Mouse (Mus musculus): Measurements from ENCODE around the gene Plekhb2. TPM values are rescaled to one million over a fixed set of nuclear protein-coding genes. Genes with fewer than 3 reads are reported as not detected.

The Plekhb2 gene
- polyA plus RNA-seq, 1 experiment from 2014 or later = 18.3 TPM

DNA sequence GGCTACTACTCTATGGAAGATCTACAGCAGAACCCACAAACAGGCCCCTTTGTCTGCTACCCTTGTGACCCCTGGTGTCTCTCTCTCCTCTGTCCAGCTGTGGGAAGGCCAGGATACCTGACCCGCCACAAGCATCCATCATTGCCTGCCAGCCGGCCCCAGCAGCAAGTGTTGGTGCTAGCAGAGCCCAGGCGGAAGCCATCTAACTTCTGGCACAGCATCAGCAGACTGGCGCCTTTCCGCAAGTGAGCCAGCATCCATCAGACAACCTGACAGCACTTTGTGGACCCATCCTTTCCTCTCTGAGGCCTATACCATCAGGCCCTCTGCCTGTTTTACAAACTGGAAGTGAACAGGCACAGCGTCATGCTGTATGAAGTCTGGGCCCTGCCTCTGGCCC is 38.2 kb upstream of the Plekhb2 start:
- no peaks in the 10 kb centered on the region for H3K4me1 ChIP-seq (ENCODE audit: control insufficient read depth, insufficient read depth, low read length)
- H3K4me3 ChIP-seq (ENCODE audit: low read depth, low read length) = no peak overlapping the region
- DNase-seq (ENCODE audit: low spot score) (no peak), ATAC-seq (ENCODE audit: low read depth) (no peak)
- peaks cover 91% of the 10 kb centered on the region for H3K36me3 ChIP-seq (ENCODE audit: control insufficient read depth, insufficient read depth, low read length)
- H3K27ac ChIP-seq (replicated peaks; ENCODE audit: low read depth, low read length) = no peak overlapping the region
- H3K27me3 ChIP-seq (replicated peaks; ENCODE audit: control insufficient read depth, insufficient read depth, low read length) = no peaks in the 10 kb centered on the region
- WGBS = 80% methylated on average over 5 of the region's 6 CpGs
- no peak overlapping the region for H3K4me2 ChIP-seq (ENCODE audit: low read depth, low read length)
- H3K9ac ChIP-seq (ENCODE audit: low read depth, low read length) = no peak overlapping the region
- no peaks in the 10 kb centered on the region for H3K9me3 ChIP-seq (ENCODE audit: control insufficient read depth, low read length)

DNA sequence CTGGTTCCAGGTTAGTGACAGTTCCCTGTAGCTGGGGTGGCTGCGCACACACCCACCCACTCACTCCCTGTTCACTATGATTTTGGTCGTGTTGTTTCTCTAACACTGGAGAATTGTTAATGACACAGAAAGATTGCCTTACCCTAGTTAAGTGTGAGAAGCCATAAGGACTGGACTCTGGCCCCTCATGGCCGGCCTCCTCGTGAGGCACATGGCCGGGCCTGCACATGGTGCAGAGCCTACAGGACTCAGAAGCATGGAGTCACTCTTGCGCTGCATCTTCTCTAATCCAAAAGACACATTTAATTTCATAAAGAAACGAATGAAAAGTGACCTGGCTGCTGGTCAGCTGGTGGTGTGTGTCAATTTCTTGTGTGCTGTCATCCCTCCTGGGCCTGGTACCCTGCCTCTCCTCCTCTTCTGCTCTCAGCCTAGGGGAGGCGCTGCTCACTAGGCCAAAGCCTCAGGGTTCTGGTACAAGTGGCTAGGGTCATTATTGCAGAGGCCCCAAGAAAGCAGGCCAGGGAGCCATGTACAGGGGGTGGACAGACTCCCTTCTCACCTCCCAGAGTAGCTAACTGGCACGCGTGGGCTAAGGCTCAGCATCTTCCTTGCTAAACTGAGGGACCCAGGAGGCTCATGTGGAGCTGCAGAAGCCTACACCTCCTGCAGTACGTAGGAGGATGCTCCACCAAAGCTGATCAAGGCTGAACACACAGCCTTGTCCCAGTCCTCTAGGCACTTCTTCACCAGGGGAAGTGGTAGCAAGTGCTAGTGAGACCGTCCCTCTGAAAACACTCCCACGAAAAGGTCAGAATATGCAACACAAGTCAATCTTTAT is 37.1 kb upstream of the Plekhb2 start:
- Histone ChIP-seq H3K36me3 (ENCODE audit: control insufficient read depth, insufficient read depth, low read length) (peaks cover 92% of the 10 kb centered on the region), H3K9ac (ENCODE audit: low read depth, low read length) (no peak overlapping the region), H3K9me3 (ENCODE audit: control insufficient read depth, low read length) (no peaks in the 10 kb centered on the region), H3K4me1 (ENCODE audit: control insufficient read depth, insufficient read depth, low read length) (no peaks in the 10 kb centered on the region), H3K27ac (replicated peaks; ENCODE audit: low read depth, low read length) (no peak overlapping the region), H3K4me2 (ENCODE audit: low read depth, low read length) (no peak overlapping the region), H3K27me3 (replicated peaks; ENCODE audit: control insufficient read depth, insufficient read depth, low read length) (no peaks in the 10 kb centered on the region), H3K4me3 (ENCODE audit: low read depth, low read length) (no peak overlapping the region)
- 91% methylated on average over 13 of the region's 13 CpGs for WGBS
- no peak for ATAC-seq (ENCODE audit: low read depth)
- DNase-seq (ENCODE audit: low spot score) = no peak

DNA sequence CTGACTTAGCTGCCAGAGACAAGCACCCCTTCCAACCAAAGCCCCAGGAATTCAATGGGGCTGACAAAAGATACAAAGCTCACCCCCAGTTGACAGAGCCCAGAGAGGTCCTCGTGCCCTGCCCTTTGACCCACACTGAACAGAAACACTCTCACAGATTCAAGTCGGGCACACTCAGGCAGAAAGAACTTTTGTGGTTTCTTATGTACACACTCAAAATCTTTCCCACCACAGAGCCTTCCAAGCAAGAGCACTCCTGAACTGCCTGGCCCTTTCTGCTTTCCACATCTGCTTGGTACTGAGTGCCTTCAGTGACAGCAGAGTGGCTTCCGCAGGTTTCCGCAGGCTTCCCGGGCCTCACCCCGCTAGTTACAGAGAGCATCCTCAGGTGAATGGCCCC is 33.9 kb upstream of the Plekhb2 start:
- Histone ChIP-seq H3K4me3 (ENCODE audit: low read depth, low read length) (no peak overlapping the region), H3K9me3 (ENCODE audit: control insufficient read depth, low read length) (no peaks in the 10 kb centered on the region), H3K27me3 (replicated peaks; ENCODE audit: control insufficient read depth, insufficient read depth, low read length) (no peaks in the 10 kb centered on the region), H3K9ac (ENCODE audit: low read depth, low read length) (no peak overlapping the region), H3K4me2 (ENCODE audit: low read depth, low read length) (no peak overlapping the region), H3K27ac (replicated peaks; ENCODE audit: low read depth, low read length) (no peak overlapping the region), H3K36me3 (ENCODE audit: control insufficient read depth, insufficient read depth, low read length) (peaks cover 98% of the 10 kb centered on the region), H3K4me1 (ENCODE audit: control insufficient read depth, insufficient read depth, low read length) (no peaks in the 10 kb centered on the region)
- ATAC-seq (ENCODE audit: low read depth) = no peak
- 86% methylated on average over 6 of the region's 6 CpGs for WGBS
- DNase-seq (ENCODE audit: low spot score) = no peak

DNA sequence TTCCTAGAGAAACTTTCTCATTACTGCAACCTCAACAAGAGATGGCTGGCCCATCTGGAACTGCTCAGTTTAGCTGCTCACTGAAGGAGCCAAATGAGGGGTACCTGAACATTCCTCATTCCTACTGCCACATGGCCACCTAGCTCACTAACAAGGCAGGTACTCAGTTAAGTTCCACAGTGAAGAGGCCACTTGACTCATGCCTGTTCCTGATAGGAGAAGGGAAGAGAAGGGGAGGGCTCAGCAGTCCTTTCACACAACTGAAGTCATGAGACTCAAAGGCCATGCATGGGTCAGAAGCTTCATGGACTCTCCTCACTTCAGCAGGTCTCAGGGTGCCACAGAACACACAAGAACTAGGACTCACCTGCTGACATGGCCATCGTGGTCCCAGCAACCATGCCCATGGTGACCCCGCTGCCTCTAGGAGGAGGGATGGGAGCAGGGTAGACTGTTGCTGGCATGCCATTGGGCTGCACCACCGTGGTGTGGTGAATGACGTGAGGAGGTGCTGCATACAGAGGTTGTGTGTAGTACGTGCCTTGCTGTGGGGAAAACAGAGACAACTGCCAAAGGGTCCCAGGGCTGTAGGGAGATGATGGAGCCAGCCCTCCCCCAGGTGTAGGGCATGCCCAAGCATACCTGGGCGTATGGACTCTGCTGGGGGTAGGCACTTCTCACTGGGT is 30.4 kb upstream of the Plekhb2 start:
- 93% methylated on average over 6 of the region's 6 CpGs for WGBS
- H3K4me2 ChIP-seq (ENCODE audit: low read depth, low read length) = no peak overlapping the region
- no peak overlapping the region for H3K27ac ChIP-seq (replicated peaks; ENCODE audit: low read depth, low read length)
- H3K4me1 ChIP-seq (ENCODE audit: control insufficient read depth, insufficient read depth, low read length) = no peaks in the 10 kb centered on the region
- no peak overlapping the region for H3K9ac ChIP-seq (ENCODE audit: low read depth, low read length)
- no peak for DNase-seq (ENCODE audit: low spot score)
- H3K27me3 ChIP-seq (replicated peaks; ENCODE audit: control insufficient read depth, insufficient read depth, low read length) = no peaks in the 10 kb centered on the region
- no peaks in the 10 kb centered on the region for H3K9me3 ChIP-seq (ENCODE audit: control insufficient read depth, low read length)
- peaks cover 94% of the 10 kb centered on the region for H3K36me3 ChIP-seq (ENCODE audit: control insufficient read depth, insufficient read depth, low read length)
- no peak overlapping the region for H3K4me3 ChIP-seq (ENCODE audit: low read depth, low read length)
- no peak for ATAC-seq (ENCODE audit: low read depth)

DNA sequence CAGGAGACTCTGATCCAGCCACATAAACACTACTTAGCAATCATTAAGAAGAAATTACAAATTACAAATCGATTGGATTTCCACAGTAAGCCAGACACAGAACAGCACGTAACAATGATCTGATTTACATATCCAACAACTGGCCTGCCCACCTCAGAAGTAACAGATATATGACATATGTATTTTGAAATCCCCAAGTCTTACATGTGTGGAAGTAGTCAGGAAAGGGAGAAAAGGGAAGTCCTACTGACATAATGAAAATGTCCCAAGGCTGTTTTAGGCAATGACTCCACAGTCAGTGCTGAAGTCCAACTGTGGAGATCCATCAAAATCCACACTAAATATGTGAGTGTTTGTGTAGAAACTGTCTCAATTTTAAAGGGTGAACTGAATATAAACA is 28.4 kb upstream of the Plekhb2 start:
- 92% methylated on average over 2 of the region's 2 CpGs for WGBS

DNA sequence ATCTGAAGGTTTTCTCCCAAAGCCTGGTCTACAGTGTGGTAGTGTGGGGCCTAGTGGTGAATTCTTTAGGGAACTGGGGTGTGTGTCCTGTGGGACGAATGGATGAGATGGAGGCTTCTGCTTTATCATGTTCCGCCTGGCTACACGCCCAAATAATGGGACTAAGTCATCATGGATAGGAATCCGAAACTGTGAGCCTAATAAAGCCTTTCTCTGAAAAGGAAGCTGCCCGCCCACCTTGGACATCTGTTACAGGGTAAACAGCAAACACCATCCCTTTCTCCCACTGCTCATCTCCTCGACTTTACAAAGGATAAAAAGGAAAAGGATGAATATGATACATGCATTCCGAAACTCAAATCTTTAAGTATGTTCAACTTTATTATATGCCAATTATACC is 27.8 kb upstream of the Plekhb2 start:
- H3K9ac ChIP-seq (ENCODE audit: low read depth, low read length) = no peak overlapping the region
- no peaks in the 10 kb centered on the region for H3K27me3 ChIP-seq (replicated peaks; ENCODE audit: control insufficient read depth, insufficient read depth, low read length)
- 93% methylated on average over 7 of the region's 7 CpGs for WGBS
- DNase-seq (ENCODE audit: low spot score) (no peak), ATAC-seq (ENCODE audit: low read depth) (no peak)
- no peak overlapping the region for H3K4me3 ChIP-seq (ENCODE audit: low read depth, low read length)
- no peaks in the 10 kb centered on the region for H3K9me3 ChIP-seq (ENCODE audit: control insufficient read depth, low read length)
- no peak overlapping the region for H3K4me2 ChIP-seq (ENCODE audit: low read depth, low read length)
- no peaks in the 10 kb centered on the region for H3K4me1 ChIP-seq (ENCODE audit: control insufficient read depth, insufficient read depth, low read length)
- H3K27ac ChIP-seq (replicated peaks; ENCODE audit: low read depth, low read length) = no peak overlapping the region
- peaks cover 82% of the 10 kb centered on the region for H3K36me3 ChIP-seq (ENCODE audit: control insufficient read depth, insufficient read depth, low read length)

More for the DNA sequence above, 28.4 kb upstream of the Plekhb2 start:
- Histone ChIP-seq H3K36me3 (ENCODE audit: control insufficient read depth, insufficient read depth, low read length) (peaks cover 88% of the 10 kb centered on the region), H3K4me3 (ENCODE audit: low read depth, low read length) (no peak overlapping the region), H3K27ac (replicated peaks; ENCODE audit: low read depth, low read length) (no peak overlapping the region), H3K27me3 (replicated peaks; ENCODE audit: control insufficient read depth, insufficient read depth, low read length) (no peaks in the 10 kb centered on the region), H3K4me2 (ENCODE audit: low read depth, low read length) (no peak overlapping the region), H3K4me1 (ENCODE audit: control insufficient read depth, insufficient read depth, low read length) (no peaks in the 10 kb centered on the region), H3K9ac (ENCODE audit: low read depth, low read length) (no peak overlapping the region), H3K9me3 (ENCODE audit: control insufficient read depth, low read length) (no peaks in the 10 kb centered on the region)
- ATAC-seq (ENCODE audit: low read depth) (no peak), DNase-seq (ENCODE audit: low spot score) (no peak)

DNA sequence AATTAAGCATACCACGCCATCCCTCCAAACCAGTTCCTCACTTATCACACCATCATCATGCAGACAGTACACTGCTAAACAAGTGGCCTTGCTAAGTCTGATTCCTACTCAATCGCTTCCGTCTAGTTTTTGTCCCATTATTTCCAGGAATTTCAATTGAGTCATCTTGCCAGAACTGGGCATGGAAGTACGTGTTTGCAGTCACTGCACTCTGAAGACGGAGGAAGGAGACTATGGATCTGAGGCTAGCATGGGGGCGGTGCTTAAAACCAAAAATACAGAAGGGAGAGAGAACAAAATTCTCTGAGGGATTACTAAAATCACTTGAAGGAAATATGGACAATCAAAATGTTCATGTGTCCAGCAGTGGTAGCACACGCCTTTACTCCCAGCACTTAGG is 27.0 kb upstream of the Plekhb2 start:
- Histone ChIP-seq H3K36me3 (ENCODE audit: control insufficient read depth, insufficient read depth, low read length) (peaks cover 79% of the 10 kb centered on the region), H3K27ac (replicated peaks; ENCODE audit: low read depth, low read length) (no peak overlapping the region), H3K4me3 (ENCODE audit: low read depth, low read length) (no peak overlapping the region), H3K9ac (ENCODE audit: low read depth, low read length) (no peak overlapping the region), H3K4me1 (ENCODE audit: control insufficient read depth, insufficient read depth, low read length) (no peaks in the 10 kb centered on the region), H3K4me2 (ENCODE audit: low read depth, low read length) (no peak overlapping the region), H3K9me3 (ENCODE audit: control insufficient read depth, low read length) (no peaks in the 10 kb centered on the region), H3K27me3 (replicated peaks; ENCODE audit: control insufficient read depth, insufficient read depth, low read length) (no peaks in the 10 kb centered on the region)
- DNase-seq (ENCODE audit: low spot score) (no peak), ATAC-seq (ENCODE audit: low read depth) (no peak)
- WGBS = 95% methylated on average over 7 of the region's 7 CpGs

DNA sequence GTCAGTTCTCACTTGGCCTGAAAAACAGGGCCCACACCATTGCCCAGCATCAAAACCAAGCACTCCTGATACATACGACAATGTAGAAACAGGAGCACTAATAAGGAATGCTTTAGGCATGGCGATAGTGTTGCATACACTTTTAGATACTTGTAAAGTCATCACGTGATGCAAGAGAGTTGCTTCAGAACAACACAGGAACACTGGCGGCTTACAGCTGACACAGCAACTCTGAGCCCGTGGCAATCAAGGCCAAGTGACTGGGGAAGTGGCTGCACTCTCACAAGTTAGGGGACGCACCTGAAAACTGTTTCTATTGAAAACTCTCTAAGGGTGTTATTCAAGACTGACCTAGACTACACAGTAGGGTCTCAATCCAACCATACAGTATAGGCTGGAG is 26.4 kb upstream of the Plekhb2 start:
- WGBS = 90% methylated on average over 6 of the region's 6 CpGs
- no peak overlapping the region for H3K4me3 ChIP-seq (ENCODE audit: low read depth, low read length)
- H3K27me3 ChIP-seq (replicated peaks; ENCODE audit: control insufficient read depth, insufficient read depth, low read length) = no peaks in the 10 kb centered on the region
- H3K36me3 ChIP-seq (ENCODE audit: control insufficient read depth, insufficient read depth, low read length) = peaks cover 79% of the 10 kb centered on the region
- ATAC-seq (ENCODE audit: low read depth) (no peak), DNase-seq (ENCODE audit: low spot score) (no peak)
- H3K27ac ChIP-seq (replicated peaks; ENCODE audit: low read depth, low read length) = no peak overlapping the region
- H3K9ac ChIP-seq (ENCODE audit: low read depth, low read length) = no peak overlapping the region
- no peaks in the 10 kb centered on the region for H3K9me3 ChIP-seq (ENCODE audit: control insufficient read depth, low read length)
- no peak overlapping the region for H3K4me2 ChIP-seq (ENCODE audit: low read depth, low read length)
- no peaks in the 10 kb centered on the region for H3K4me1 ChIP-seq (ENCODE audit: control insufficient read depth, insufficient read depth, low read length)

DNA sequence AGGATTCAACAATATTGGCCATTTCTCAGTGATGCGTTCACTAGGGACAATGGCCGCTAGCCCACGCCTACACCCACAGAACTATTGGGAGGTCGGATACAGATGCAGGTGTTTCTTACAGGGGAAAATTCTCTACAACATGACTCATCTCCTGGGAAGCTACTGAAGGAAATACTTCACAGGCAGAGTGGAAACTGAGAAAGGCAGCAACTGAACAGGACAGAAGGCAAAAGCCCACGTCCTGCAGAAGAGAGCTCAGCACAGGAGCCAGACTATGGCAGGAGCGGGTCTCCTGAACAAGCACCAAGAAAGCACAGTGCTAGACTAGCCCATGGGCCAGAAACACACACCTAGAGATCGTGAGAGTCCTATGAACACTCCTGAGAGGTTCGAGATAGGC is 25.6 kb upstream of the Plekhb2 start:
- H3K36me3 ChIP-seq (ENCODE audit: control insufficient read depth, insufficient read depth, low read length) = peaks cover 78% of the 10 kb centered on the region
- no peaks in the 10 kb centered on the region for H3K27me3 ChIP-seq (replicated peaks; ENCODE audit: control insufficient read depth, insufficient read depth, low read length)
- no peak overlapping the region for H3K4me2 ChIP-seq (ENCODE audit: low read depth, low read length)

More for the DNA sequence above, 25.6 kb upstream of the Plekhb2 start:
- Histone ChIP-seq H3K27ac (replicated peaks; ENCODE audit: low read depth, low read length) (no peak overlapping the region), H3K4me1 (ENCODE audit: control insufficient read depth, insufficient read depth, low read length) (no peaks in the 10 kb centered on the region), H3K4me3 (ENCODE audit: low read depth, low read length) (no peak overlapping the region), H3K9ac (ENCODE audit: low read depth, low read length) (no peak overlapping the region), H3K9me3 (ENCODE audit: control insufficient read depth, low read length) (no peaks in the 10 kb centered on the region)
- DNase-seq (ENCODE audit: low spot score) (no peak), ATAC-seq (ENCODE audit: low read depth) (no peak)
- WGBS = 87% methylated on average over 8 of the region's 8 CpGs
